Mouse (Mus musculus): ENCODE measurements around the gene Nr6a1. TPM values are rescaled to one million over a fixed set of nuclear protein-coding genes. Genes with fewer than 3 reads are reported as not detected.

Gene Nr6a1
- polyA plus RNA-seq, 1 experiment from 2014 or later, result 4.5 TPM

DNA sequence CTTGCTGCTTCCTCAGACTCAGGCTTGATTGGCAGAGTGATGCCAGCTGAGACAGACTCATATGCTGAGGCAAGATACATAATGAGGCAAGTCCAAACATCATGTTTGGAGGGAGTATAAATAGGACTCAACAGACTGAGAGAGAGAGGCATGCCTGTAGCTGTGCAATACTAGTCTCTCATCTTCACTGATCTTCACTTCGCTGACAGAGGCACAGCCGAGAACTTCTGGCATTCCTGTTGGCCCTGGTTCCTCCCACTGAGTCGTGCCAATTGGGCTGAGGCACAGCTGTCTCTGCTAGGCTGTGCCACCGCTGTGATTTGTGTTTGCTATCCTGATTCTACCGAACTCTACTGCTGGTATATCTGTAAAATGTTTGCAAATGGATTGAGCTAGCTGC, 21.4 kb downstream of the Nr6a1 start:
- Histone ChIP-seq H3K4me3 (no peak overlapping the region), H3K4me1 (peaks cover 9% of the 10 kb centered on the region; the same call in 1 of the 2 replicates), H3K9me3 (no peaks in the 10 kb centered on the region), H3K27ac (no peak overlapping the region), H3K36me3 (no peaks in the 10 kb centered on the region), H3K27me3 (ENCODE audit: insufficient read depth, poor library complexity, severe bottlenecking) (no peaks in the 10 kb centered on the region)
- 63% methylated on average over 5 of the region's 5 CpGs for WGBS
- DNase-seq (ENCODE audit: low spot score), result no peak

DNA sequence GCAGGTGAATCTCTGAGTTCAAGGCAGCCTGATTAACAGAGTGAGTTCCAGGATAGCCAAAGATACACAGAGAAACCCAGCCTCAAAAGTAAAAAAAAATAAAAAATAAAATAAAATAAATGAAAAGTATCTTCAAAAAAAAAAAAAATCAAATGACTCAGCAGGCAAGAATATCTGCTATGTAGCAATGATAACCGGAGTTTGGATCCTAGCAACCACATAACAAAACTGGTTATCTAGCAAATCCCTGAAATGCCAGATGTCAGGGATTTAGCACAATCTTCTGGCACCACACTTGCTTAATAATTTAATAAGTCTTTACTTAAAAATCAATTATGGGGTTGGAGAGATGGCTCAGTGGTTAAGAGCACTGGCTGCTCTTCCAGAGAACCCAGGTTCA, 23.2 kb downstream of the Nr6a1 start:
- Histone ChIP-seq H3K4me3 (no peak overlapping the region), H3K36me3 (no peaks in the 10 kb centered on the region), H3K9me3 (no peaks in the 10 kb centered on the region), H3K27me3 (ENCODE audit: insufficient read depth, poor library complexity, severe bottlenecking) (no peaks in the 10 kb centered on the region), H3K27ac (no peak overlapping the region), H3K4me1 (peaks cover 9% of the 10 kb centered on the region; the same call in 1 of the 2 replicates)
- WGBS, result 89% methylated on average over 1 of the region's 1 CpGs
- DNase-seq (ENCODE audit: low spot score), result no peak

DNA sequence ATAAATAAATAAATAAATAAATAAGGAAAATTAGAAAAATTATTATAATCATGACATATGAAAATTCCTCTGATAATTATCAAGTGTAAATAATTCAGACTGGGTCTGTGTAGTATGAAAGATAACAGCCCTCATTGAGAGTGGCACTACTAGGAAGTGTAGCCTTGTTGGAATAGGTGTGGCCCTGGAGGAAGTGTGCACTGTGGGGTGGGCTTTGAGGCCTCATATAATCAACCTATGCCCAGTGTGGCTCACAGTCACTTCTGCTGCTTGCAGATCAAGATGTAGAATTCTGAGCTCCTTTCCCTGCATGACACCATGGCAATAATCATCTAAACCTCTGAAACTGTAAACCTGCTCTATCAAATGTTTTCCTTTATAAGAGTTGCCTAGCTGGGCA, 24.6 kb downstream of the Nr6a1 start:
- H3K9me3 ChIP-seq, result no peaks in the 10 kb centered on the region

DNA sequence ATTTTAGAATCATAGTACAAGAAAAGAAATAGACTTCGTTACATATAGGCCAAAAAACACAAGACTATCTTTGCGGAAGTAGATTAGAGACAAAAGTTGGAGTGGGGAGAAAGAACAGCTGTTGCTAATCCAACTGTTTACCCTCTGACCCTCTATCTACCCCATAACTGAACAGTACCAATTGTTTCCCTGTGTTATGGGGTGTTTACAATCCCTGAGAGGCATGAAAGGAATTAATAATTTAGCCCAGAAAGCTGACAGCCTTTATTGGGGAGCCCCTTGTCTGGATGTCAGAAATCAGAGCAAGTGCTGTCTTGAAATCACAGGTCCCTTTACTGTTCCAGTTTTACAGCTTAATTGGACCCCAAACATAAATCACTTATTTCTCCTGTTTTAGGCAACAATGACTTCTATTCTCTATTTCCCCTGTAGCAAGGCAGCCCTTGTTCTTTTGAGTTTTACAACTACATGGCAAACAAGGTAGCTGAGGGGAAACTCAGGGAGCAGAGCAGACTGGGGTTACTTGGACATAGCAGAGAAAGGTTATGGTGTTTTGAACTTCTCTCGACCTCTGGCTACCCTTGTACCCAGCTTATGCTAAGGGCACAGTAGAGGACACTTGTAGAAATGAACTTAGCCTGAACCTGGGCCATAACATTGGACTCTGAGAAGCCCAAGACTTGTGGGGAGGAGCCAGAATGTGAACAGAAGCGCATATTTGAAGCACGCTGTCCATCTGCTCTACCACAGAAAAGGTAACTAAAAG, 46.4 kb downstream of the Nr6a1 start:
- Histone ChIP-seq H3K4me1 (peaks cover 7% of the 10 kb centered on the region; the same call in 1 of the 2 replicates), H3K27ac (no peak overlapping the region), H3K36me3 (peaks cover 16% of the 10 kb centered on the region), H3K4me3 (no peak overlapping the region), H3K27me3 (ENCODE audit: insufficient read depth, poor library complexity, severe bottlenecking) (no peaks in the 10 kb centered on the region), H3K9me3 (no peaks in the 10 kb centered on the region)
- WGBS, result 81% methylated on average over 5 of the region's 5 CpGs
- no peak for DNase-seq (ENCODE audit: low spot score)

More for the DNA sequence above, 24.6 kb downstream of the Nr6a1 start:
- H3K36me3 ChIP-seq, result no peaks in the 10 kb centered on the region
- H3K4me1 ChIP-seq, result peaks cover 4% of the 10 kb centered on the region; the same call in 1 of the 2 replicates
- no peak overlapping the region for H3K27ac ChIP-seq
- H3K27me3 ChIP-seq (ENCODE audit: insufficient read depth, poor library complexity, severe bottlenecking), result no peaks in the 10 kb centered on the region
- H3K4me3 ChIP-seq, result no peak overlapping the region
- no peak for DNase-seq (ENCODE audit: low spot score)

DNA sequence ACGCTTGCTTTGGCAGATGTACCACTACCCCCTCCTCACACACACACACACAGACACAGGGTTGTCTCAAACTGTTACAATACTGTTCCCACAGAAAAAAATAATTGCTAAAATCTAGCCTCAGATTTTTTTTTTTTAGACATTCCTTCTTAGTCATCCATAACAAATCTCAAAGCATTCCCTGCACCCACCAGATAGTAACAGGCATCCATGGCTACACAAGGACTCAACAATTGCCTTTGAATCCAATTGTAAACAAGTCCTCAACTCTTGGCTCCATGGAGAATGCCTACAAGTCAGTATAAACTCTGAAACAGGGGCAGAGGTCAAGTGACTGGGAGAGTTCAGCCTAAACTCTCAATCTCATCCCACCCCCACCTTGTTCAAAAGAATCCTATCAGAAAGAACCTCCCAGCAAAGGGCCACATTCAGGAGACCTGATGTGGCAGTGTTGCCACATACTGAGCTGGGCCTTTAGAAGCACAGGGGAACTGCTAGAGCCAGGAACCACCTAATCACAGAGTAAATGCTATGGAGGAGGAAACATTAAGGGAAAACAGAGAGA, 52.9 kb downstream of the Nr6a1 start:
- Histone ChIP-seq H3K27ac (no peak overlapping the region), H3K9me3 (no peaks in the 10 kb centered on the region), H3K4me3 (no peak overlapping the region), H3K4me1 (no peaks in the 10 kb centered on the region), H3K36me3 (peaks cover 27% of the 10 kb centered on the region), H3K27me3 (ENCODE audit: insufficient read depth, poor library complexity, severe bottlenecking) (no peaks in the 10 kb centered on the region)
- 84% methylated on average over 1 of the region's 1 CpGs for WGBS
- DNase-seq (ENCODE audit: low spot score), result no peak

DNA sequence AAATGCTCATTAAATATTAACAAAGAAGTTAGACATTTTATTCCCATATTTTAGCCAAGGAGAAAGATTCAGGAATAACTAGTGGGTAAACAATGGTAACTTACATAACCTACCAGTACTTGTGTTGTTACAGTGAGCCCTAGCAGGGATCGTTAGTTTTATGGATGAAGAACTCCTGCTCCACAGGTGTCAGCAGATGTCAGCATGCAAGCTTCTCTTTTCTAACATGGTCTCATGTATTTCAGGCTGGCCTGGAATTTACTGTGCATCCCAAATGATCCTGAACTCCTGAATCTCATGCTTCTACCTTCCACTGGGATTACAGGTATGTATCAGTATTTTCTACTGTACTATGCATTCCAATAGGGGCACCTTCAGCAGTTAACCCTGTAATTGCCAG, 54.8 kb downstream of the Nr6a1 start:
- Histone ChIP-seq H3K27ac (no peak overlapping the region), H3K4me1 (no peaks in the 10 kb centered on the region), H3K4me3 (no peak overlapping the region), H3K27me3 (ENCODE audit: insufficient read depth, poor library complexity, severe bottlenecking) (no peaks in the 10 kb centered on the region), H3K9me3 (no peaks in the 10 kb centered on the region), H3K36me3 (peaks cover 17% of the 10 kb centered on the region)
- DNase-seq (ENCODE audit: low spot score), result no peak
- WGBS, result 67% methylated on average over 1 of the region's 1 CpGs

DNA sequence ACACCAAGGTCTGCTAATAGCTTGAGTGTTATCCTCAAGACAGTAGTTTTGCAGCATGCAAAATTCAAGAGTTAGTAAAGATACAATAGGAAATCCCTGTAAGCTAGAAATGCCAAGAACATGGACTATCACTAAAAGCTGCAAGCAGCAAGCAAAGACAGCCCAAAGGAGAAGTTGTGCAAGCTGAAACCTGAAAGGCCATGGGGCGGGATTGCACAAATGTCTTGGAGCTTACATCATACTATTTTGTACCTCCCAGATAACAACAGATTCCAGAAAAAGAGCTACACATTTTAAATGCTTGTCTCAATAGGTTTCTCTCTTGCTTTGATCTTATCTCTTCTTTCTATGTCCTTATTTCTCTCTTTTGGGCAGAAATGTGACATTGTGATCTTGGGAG, 60.8 kb downstream of the Nr6a1 start:
- no peaks in the 10 kb centered on the region for H3K27me3 ChIP-seq (ENCODE audit: insufficient read depth, poor library complexity, severe bottlenecking)
- H3K9me3 ChIP-seq, result no peaks in the 10 kb centered on the region
- DNase-seq (ENCODE audit: low spot score), result no peak
- WGBS, result 44% methylated on average over 1 of the region's 1 CpGs
- H3K27ac ChIP-seq, result no peak overlapping the region
- H3K36me3 ChIP-seq, result 0 out of 2 replicates have a peak, but pooled peaks cover 9% of the 10 kb centered on the region
- no peak overlapping the region for H3K4me3 ChIP-seq
- 0 out of 2 replicates have a peak, but pooled peaks cover 4% of the 10 kb centered on the region for H3K4me1 ChIP-seq

DNA sequence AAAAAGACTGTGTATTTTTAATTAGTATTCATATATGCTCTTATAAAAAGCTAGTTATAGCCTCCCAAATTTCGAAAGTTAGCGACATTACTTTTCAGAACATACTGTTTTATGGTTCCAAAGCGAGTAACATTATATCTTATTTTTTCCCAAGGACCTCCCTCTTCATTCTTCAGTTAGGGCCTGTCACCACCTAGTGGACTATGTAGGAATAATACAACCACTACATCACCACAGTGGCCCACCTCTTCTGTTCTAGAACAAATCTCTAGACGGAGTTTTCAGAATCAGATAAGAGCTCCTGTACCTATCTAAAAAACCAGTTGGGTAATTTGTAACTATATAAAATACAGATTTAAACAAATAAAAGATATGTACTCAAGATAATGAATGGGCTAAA, 63.5 kb downstream of the Nr6a1 start:
- 0 out of 2 replicates have a peak, but pooled peaks cover 4% of the 10 kb centered on the region for H3K4me1 ChIP-seq
- H3K27me3 ChIP-seq (ENCODE audit: insufficient read depth, poor library complexity, severe bottlenecking), result no peaks in the 10 kb centered on the region
- WGBS, result 41% methylated on average over 4 of the region's 4 CpGs
- no peak overlapping the region for H3K27ac ChIP-seq
- H3K36me3 ChIP-seq, result peaks cover 10% of the 10 kb centered on the region; the same call in 1 of the 2 replicates
- H3K9me3 ChIP-seq, result no peaks in the 10 kb centered on the region
- DNase-seq (ENCODE audit: low spot score), result no peak
- H3K4me3 ChIP-seq, result no peak overlapping the region

DNA sequence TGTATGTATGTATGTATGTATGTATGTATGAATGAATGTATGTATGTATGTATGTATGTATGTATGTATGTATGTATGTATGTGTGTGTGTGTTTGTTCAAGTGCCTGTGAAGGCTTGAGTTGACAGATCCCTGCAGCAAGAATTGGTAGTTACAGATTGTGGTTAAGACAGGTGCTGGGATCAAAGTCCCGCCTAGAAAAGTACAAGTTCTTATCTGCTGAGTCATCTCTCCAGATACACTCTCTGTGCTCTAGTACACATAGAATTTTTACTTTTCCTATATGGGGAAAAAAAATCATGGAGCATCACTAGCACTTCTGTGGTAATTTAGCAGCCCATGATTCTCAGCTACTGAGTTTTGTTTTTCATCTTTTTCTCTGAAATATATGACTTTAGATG, 75.7 kb downstream of the Nr6a1 start:
- WGBS, result 73% methylated on average over 1 of the region's 1 CpGs

DNA sequence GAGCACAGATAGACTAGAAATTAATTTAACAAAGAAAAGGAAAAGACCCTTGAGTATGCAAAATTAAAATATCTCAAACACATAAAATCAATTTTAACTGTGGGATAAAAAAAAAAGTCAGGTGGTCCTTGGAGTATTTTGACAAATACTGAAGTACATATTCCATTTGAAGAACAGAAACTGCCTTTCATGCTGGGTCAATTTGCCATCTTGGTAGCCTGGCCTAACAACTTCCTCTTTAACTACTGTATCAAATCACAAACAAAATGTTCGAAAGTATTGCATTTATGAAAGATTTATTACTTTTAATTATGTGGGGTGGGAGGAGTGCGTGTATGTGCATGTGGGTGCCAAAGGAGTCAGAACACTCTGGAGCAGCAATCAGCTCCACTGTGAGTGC, 81.2 kb downstream of the Nr6a1 start:
- no peak for DNase-seq (ENCODE audit: low spot score)
- Histone ChIP-seq H3K27me3 (ENCODE audit: insufficient read depth, poor library complexity, severe bottlenecking) (no peaks in the 10 kb centered on the region), H3K4me3 (no peak overlapping the region), H3K9me3 (no peaks in the 10 kb centered on the region), H3K36me3 (peaks cover 22% of the 10 kb centered on the region; the same call in 1 of the 2 replicates), H3K27ac (no peak overlapping the region), H3K4me1 (0 out of 2 replicates have a peak, but pooled peaks cover 5% of the 10 kb centered on the region)
- WGBS, result 91% methylated on average over 2 of the region's 2 CpGs

More for the DNA sequence above, 75.7 kb downstream of the Nr6a1 start:
- Histone ChIP-seq H3K36me3 (peaks cover 27% of the 10 kb centered on the region), H3K27ac (no peak overlapping the region), H3K27me3 (ENCODE audit: insufficient read depth, poor library complexity, severe bottlenecking) (no peaks in the 10 kb centered on the region), H3K9me3 (no peaks in the 10 kb centered on the region), H3K4me3 (no peak overlapping the region), H3K4me1 (0 out of 2 replicates have a peak, but pooled peaks cover 5% of the 10 kb centered on the region)
- no peak for DNase-seq (ENCODE audit: low spot score)

DNA sequence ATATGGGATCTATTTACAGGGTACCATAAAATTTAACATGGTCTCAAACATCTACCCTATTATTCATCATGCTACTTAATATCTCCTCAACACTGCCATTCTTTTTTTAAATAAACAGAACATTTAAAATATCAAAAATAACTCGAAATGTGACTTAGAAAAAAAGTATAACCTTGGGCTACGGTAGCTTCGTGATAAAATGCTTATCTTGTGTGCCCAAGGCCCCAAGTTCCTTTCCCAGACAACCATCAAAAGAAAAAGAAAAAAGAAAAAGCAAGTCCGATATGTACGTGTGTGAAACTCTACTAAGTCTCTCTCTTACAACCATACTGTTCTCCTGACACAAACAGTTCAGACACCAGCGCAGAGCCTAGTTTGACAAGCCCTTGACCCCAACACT, 92.0 kb downstream of the Nr6a1 start:
- Histone ChIP-seq H3K4me1 (no peaks in the 10 kb centered on the region), H3K36me3 (peaks cover 9% of the 10 kb centered on the region; the same call in 1 of the 2 replicates), H3K27ac (no peak overlapping the region), H3K27me3 (ENCODE audit: insufficient read depth, poor library complexity, severe bottlenecking) (no peaks in the 10 kb centered on the region), H3K9me3 (no peaks in the 10 kb centered on the region), H3K4me3 (no peak overlapping the region)
- 75% methylated on average over 6 of the region's 6 CpGs for WGBS
- DNase-seq (ENCODE audit: low spot score), result no peak

DNA sequence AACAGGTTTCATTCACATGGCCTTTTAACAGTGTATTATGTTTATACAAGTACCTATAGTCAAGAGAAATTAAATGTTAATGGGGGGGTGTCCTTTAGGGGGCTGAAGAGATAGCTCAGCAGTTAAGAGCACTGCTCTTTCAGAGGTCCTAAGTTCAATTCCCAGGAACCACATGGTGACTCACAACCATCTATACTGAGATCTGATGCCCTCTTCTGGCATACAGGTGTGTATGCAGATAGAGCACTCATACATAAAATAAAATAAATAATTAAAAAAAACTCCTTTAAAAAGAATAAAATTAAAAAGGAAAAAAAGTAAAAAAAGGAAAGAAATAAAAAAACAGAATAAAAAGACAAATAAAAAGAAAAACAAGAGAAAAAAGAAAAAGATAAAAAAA, 95.5 kb downstream of the Nr6a1 start:
- Histone ChIP-seq H3K36me3 (peaks cover 3% of the 10 kb centered on the region; the same call in 1 of the 2 replicates), H3K27me3 (ENCODE audit: insufficient read depth, poor library complexity, severe bottlenecking) (no peaks in the 10 kb centered on the region), H3K9me3 (no peaks in the 10 kb centered on the region), H3K27ac (no peak overlapping the region), H3K4me3 (no peak overlapping the region), H3K4me1 (no peaks in the 10 kb centered on the region)
- DNase-seq (ENCODE audit: low spot score), result no peak

DNA sequence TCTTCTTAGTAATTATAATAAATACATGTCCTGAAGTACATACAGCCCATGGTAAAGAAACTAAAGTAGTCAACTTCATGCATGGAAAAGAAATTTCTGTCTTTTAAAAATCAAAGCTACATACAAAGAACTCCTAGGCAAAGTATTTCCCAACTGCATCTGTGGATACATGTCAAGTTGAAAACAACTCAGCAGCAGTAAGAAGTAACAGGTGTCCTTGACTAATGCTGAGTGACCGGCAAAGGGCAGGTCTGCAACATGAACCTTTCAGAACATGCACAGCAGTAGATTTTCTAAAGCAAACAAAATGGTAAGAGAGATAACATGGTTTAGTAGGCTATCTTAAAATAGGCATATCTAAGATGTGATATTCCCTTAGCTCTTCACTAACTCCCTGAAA, 98.0 kb downstream of the Nr6a1 start:
- Histone ChIP-seq H3K27me3 (ENCODE audit: insufficient read depth, poor library complexity, severe bottlenecking) (no peaks in the 10 kb centered on the region), H3K4me3 (no peak overlapping the region), H3K27ac (no peak overlapping the region), H3K9me3 (no peaks in the 10 kb centered on the region), H3K36me3 (no peaks in the 10 kb centered on the region), H3K4me1 (no peaks in the 10 kb centered on the region)
- 48% methylated on average over 1 of the region's 1 CpGs for WGBS
- no peak for DNase-seq (ENCODE audit: low spot score)

Measured in heart, embryonic 10.5 days (tissue).